Mouse (Mus musculus) cerebellum, adult 18-20 months (tissue): ENCODE data around the gene Nr2e1.

Source experiments
- DNase-seq, 2 experiments: peaks; one replicate each; pipeline ENCODE4 v3.0.0; 2021

Nr2e1 gene

GRCm38 (mm10) chr10:42583157-42583872, at the start of gene Nr2e1, which contains the start of gene Ostm1:
TSS of gene Nr2e1 (minus strand) at chr10:42583632.
TSS of gene Ostm1 (plus strand) at chr10:42583822.
- peak in 1 of 2 experiments; percentile 42 for DNase-seq

- DNase-seq = peak in 1 of 2 experiments; percentile 27
These were observed 49.3 kb upstream of the Nr2e1 start for GRCm38 (mm10) chr10:42632453-42633360.

- DNase-seq = peak in 1 of 2 experiments; percentile 11
These were observed 48.5 kb upstream of the Nr2e1 start for GRCm38 (mm10) chr10:42631754-42632452.

- DNase-seq = no peak
These were observed 47.3 kb upstream of the Nr2e1 start for GRCm38 (mm10) chr10:42630596-42631355.

GRCm38 (mm10) chr10:42625907-42626306, 42.5 kb upstream of the Nr2e1 start:
- DNase-seq = no peak

GRCm38 (mm10) chr10:42618291-42618690, 34.9 kb upstream of the Nr2e1 start:
- no peak for DNase-seq

- DNase-seq = no peak
These were observed 31.3 kb upstream of the Nr2e1 start for GRCm38 (mm10) chr10:42614766-42615165.

- no peak for DNase-seq
These were observed 30.4 kb upstream of the Nr2e1 start for GRCm38 (mm10) chr10:42613639-42614381.

- DNase-seq = no peak
These were observed 29.6 kb upstream of the Nr2e1 start for GRCm38 (mm10) chr10:42613075-42613474.

- DNase-seq = no peak
These were observed 23.3 kb upstream of the Nr2e1 start for GRCm38 (mm10) chr10:42606757-42607156.

GRCm38 (mm10) chr10:42604874-42605273, 21.4 kb upstream of the Nr2e1 start:
- no peak for DNase-seq

GRCm38 (mm10) chr10:42601556-42601955, 18.1 kb upstream of the Nr2e1 start:
- no peak for DNase-seq

GRCm38 (mm10) chr10:42598615-42599014, 15.2 kb upstream of the Nr2e1 start:
- no peak for DNase-seq

GRCm38 (mm10) chr10:42593201-42593600, 9.8 kb upstream of the Nr2e1 start:
- no peak for DNase-seq

GRCm38 (mm10) chr10:42591993-42592686, 8.7 kb upstream of the Nr2e1 start:
- DNase-seq = no peak

GRCm38 (mm10) chr10:42591185-42591992, 8.0 kb upstream of the Nr2e1 start:
- no peak for DNase-seq

- DNase-seq = no peak
These were observed 7.1 kb upstream of the Nr2e1 start for GRCm38 (mm10) chr10:42590261-42591184.

GRCm38 (mm10) chr10:42589505-42589904, 6.1 kb upstream of the Nr2e1 start:
- DNase-seq = no peak
